Mouse (Mus musculus): ENCODE results near the gene Vmn2r70.

Gene Vmn2r70

DNA sequence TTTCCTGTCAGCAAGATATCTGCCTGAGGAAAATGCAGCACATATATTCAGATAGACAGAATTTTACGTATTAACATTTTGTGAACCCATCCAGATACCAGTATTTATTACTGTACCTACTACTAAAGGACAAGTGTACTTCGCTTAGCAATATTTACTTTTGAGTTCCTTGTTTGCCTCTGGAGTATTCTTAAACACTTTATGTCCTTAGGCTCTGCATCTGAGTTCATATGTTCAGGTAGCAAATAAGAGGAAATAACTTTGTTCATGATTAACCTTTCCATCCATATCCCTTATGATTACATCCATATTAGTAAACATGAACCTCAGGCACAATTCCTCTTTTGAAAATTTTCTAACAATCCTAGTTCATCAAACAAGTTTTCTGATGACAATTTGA, at the start of gene Vmn2r70:
TSS of gene Vmn2r70 (minus strand) at position 101 of the 400 bp plus-strand sequence.
- no peak for DNase-seq (ENCODE audit: low spot score)

DNA sequence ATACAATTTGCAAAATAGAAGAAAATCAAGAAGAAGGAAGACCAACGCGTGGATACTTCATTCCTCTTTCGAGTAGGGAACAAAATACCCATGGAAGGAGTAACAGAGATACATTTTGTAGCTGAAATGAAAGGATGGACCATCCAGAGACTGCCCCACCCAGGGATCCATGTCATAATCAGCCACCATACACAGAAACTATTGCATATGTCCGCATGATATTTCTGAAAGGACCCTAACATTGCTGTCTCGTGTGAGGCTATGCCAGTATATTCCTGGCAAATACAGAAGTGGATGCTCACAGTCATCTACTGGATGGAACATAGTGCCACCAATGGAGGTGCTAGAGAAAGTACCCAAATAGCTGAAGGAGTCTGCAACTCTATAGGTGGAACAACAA, 6.2 kb downstream of the Vmn2r70 start, which contains the start of gene Vmn2r71:
TSS of gene Vmn2r71 (plus strand) at position 301 of the 400 bp plus-strand sequence.
- no peak for DNase-seq (ENCODE audit: low spot score)

GRCm38 (mm10) chr7:85543118-85543517, 25.9 kb downstream of the Vmn2r70 start:
- no peak for DNase-seq (ENCODE audit: low spot score)

DNA sequence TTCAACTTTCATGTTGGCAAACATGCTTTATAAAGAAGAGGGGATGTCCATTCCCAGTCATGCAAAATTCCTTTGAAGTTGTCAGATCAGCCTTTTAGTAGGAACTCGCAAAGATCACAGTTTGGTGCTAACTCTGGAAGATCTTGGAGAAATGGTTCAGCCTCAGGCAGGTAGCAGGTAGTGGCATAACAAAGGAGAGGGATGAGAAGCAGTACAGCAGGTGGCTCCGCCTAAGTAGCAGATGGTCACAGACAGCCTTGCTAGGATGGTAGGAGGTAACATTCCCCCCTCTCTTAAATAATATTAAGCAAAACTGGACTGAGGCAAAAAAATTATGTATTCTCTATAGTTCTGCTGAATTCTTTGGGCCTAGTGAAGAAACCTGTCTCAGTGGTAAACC, 26.9 kb downstream of the Vmn2r70 start:
- no peak for DNase-seq (ENCODE audit: low spot score)
